Mouse (Mus musculus) lung, adult 2 months (tissue): Measurements from ENCODE around the gene Cfap161.

Experiments
- CTCF ChIP-seq: fragments of 200-500 bp; IDR thresholded peaks from 2 replicates; pipeline ENCODE4 v1.5.1; 2011; ENCODE audit warnings: mild to moderate bottlenecking, low read length, control low read depth; ENCODE audit not compliant: insufficient read depth
- POLR2A ChIP-seq: fragments of 200-500 bp; IDR thresholded peaks from 2 replicates; pipeline ENCODE4 v1.6.1; 2011; ENCODE audit warnings: low read depth, mild to moderate bottlenecking, control low read depth, low read length, borderline replicate concordance; ENCODE audit errors: extremely low read depth

DNA sequence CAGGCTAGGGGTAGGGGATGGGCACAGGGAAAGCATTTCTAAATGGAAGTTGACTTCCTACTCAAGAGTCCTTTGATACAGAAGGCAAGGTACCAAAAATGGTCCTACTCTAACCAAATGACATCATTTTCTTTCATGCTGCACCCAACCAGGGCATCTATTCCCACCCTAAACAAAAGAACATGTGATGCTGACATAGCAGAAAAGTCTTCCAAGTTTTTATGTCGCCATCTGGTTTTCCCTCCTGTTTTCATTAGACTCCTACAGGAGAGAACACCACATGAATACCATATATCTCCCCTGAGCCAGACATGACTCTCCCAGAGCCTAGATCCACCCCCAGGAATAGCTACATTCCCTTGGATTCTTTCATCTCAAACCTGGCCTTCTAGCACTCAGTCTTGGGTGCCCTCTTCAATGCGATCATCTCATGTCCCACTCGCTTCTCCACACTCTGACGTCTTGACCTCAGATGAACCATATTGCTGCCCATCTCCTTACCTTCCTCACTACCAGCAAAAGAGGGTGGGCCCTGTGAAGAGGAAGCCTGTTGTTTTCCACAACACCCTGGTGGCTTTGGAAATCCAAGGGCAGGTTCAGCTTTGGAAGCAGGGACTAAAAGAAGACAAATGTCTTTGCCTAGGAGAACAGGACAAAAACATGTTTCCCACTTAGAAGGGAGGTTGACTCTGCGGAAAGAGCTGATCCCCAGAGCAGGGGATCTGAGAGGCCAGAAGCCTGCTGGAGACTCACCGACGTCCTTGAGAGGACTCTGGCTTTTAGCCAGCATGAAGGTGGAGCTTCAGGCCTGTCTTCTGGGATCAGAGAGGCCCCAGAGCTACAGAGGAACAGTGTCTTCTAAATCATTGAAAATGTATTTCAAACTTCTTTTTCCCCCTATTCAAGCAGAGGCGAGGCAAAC is 6.1 kb upstream of the Cfap161 start:
- TF ChIP-seq POLR2A (no peak), CTCF (no peak)
